Mouse (Mus musculus) brain, embryonic 14.5 days (tissue): Measurements from ENCODE around the gene Clmn. TPM values are rescaled to one million over a fixed set of nuclear protein-coding genes. Genes with fewer than 3 reads are reported as not detected.

Experiments used
- DNase-seq: peaks from one replicate; pipeline ENCODE4 v3.0.0-alpha.2; 2011; ENCODE audit warnings: low read depth
- CTCF ChIP-seq: fragments of 200-500 bp; IDR thresholded peaks from 2 replicates; pipeline ENCODE4 v1.5.1; 2012; ENCODE audit warnings: inconsistent platforms, mild to moderate bottlenecking, moderate library complexity, borderline replicate concordance; ENCODE audit not compliant: insufficient read depth, insufficient read length; ENCODE audit errors: extremely low read depth
- POLR2A ChIP-seq: fragments of 200-500 bp; IDR thresholded peaks from 2 replicates; pipeline ENCODE4 v1.6.1; 2012; ENCODE audit warnings: mild to moderate bottlenecking, inconsistent platforms, borderline replicate concordance; ENCODE audit not compliant: poor library complexity, insufficient read depth, insufficient read length, severe bottlenecking; ENCODE audit errors: extremely low read depth
- polyA plus RNA-seq: library from polyadenylated mRNA; depleted of rRNA; stranded (reverse); fragments of >200 nt; gene quantifications from 2 replicates; pipeline ENCODE4 v1.2.3, GENCODE M21; 2012

The Clmn gene
- polyA plus RNA-seq, 1 experiment, result 3.2 TPM

DNA sequence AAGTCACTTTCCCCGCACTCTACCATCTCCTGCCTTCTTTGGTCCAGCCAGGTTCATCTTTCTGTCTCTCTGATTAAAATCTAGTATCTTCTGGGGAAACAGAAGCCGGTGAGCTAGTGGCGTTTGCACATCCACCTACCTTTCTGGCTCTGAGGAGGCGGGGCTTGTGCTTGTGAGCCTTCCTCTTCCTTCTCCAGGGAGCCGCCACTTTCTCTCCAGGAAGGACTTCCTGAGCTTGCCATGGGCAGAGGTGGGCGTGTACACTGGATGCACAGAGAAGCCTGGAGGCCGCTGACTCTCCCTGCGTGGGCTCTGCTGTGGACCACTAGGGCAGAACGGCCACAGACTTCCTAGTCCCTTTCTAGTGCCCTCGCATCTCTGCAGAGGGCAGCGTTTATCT, 34.3 kb upstream of the Clmn start:
- TF ChIP-seq CTCF (no peak), POLR2A (no peak)
- no peak for DNase-seq

GRCm38 (mm10) chr12:104898718-104899117, 33.8 kb upstream of the Clmn start:
- DNase-seq, result no peak
- TF ChIP-seq POLR2A (no peak), CTCF (peak; percentile 27; the same call in 1 of the 2 replicates)

GRCm38 (mm10) chr12:104897051-104897618, 32.3 kb upstream of the Clmn start:
- peak; percentile 41 for DNase-seq
- TF ChIP-seq POLR2A (no peak), CTCF (no peak)

GRCm38 (mm10) chr12:104896640-104897039, 31.8 kb upstream of the Clmn start:
- TF ChIP-seq POLR2A, result no peak
- no peak for TF ChIP-seq CTCF
- DNase-seq, result peak; percentile 66

- no peak for DNase-seq
- TF ChIP-seq POLR2A (no peak), CTCF (no peak)
Observed at GRCm38 (mm10) chr12:104892245-104892644, 27.4 kb upstream of the Clmn start.

GRCm38 (mm10) chr12:104890066-104890465, 25.2 kb upstream of the Clmn start:
- no peak for DNase-seq
- TF ChIP-seq POLR2A (no peak), CTCF (no peak)

DNA sequence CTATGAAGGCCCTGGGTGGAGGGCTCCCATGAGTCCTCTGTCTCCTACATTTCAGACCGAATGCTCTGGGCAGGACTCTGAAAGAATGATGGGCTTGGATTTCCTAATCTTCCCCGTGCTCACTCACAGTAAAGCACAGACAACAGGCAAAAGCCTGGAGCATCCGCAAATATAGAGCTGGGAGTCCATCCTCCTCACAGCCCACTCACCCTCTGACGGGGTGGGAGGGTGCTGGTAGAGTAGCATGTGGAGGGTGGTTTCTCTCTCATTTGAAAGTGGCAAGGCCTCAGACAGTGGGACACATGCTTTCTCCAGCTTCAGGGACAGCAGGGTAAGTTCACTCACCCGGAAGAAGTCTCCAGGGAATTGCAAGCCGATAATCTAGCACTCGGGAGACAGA, 21.2 kb upstream of the Clmn start:
- TF ChIP-seq CTCF (no peak), POLR2A (no peak)
- DNase-seq, result no peak

GRCm38 (mm10) chr12:104882533-104882932, 17.7 kb upstream of the Clmn start:
- TF ChIP-seq CTCF (no peak), POLR2A (no peak)
- DNase-seq, result no peak

- TF ChIP-seq CTCF (no peak), POLR2A (no peak)
- no peak for DNase-seq
Observed at GRCm38 (mm10) chr12:104882061-104882460, 17.2 kb upstream of the Clmn start.

GRCm38 (mm10) chr12:104881518-104882060, 16.7 kb upstream of the Clmn start:
- no peak for TF ChIP-seq POLR2A
- no peak for TF ChIP-seq CTCF
- DNase-seq, result no peak

GRCm38 (mm10) chr12:104880367-104880766, 15.5 kb upstream of the Clmn start:
- no peak for TF ChIP-seq CTCF
- no peak for TF ChIP-seq POLR2A
- peak; percentile 31 for DNase-seq

DNA sequence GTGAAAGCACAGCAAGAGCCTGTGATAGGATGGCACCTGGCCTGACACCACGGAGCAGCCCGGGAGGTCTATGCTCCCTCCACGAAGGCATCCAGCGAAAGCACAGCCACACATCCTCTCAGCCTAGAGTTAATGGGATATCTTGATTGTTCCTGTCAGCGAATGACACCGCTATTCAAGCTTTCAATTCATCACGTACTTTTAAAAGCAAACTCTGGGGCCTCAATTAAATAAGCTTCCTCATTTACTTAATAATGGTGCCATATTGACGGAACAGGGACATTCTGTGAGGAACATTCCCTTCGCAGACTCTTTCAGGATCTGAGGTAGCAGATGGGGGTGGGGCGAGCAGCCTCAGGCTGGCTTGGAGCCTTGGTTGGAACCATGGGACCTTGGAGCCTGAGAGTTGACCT, 14.7 kb upstream of the Clmn start:
- peak; percentile 67 for DNase-seq
- TF ChIP-seq POLR2A (no peak), CTCF (no peak)
